Mouse (Mus musculus) urinary bladder, postnatal 25 days (tissue): ENCODE data around the gene Dlst.

ENCODE experiments used
- DNase-seq: peaks from one replicate; pipeline ENCODE4 v3.0.0; 2022; ENCODE audit warnings: low spot score

The Dlst gene

DNA sequence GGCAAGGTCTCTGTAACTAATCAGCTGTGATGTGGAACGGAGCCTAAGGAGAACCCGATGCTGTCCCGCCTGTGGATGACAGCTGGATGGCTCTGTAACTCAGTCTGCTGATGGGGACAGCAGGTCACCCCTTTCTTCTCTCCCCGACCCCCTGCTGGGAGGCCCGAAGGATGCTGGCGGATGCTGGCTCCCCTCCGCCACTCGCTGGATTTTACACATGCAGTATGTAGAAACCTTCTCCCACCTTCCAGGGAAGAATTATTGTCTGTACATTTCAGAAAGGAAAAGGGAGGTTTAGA lies 71.7 kb downstream of the Dlst start:
- DNase-seq: no peak

DNA sequence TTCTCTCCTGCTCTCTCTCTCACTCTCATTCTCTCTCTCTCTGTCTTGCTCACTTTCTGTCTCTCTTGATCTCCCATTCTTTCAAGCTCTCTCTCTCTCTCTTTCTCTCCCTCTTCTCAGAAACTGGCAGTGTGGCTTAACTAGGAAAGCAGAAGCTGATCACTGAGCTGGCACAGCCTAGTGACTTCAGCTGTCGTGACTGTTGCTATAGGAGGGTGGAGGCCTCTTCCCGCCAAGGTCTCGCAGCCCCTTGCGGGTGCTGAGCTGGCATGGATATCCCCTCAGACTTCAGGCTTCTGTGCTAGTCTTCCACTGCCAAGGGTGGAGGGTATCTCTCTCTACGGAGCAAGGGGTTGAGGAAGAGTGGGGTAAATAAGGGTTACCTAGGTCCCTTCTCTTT lies 72.3 kb downstream of the Dlst start:
- no peak for DNase-seq

DNA sequence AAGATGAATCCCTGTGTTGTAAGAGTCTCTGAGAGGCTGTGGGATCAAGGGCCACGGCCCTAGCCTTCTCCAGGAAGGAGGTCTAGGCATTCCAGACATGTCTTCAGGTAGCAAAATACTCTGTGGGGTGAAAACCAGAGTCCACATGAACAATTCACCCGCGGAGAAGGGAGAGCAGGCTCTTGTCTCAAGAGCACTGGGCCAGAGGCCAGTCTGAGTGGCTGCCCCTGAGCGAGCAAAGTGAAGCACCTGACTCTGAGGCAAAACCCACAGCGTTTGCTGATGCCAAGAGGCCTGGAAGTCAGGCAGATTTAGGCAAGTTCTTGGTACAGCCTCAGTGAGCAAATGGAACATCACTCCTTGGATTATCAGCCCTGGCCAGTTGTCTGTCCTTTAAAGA lies 73.5 kb downstream of the Dlst start:
- DNase-seq: no peak
